Mouse (Mus musculus): ENCODE results near the gene Chn1.

DNA sequence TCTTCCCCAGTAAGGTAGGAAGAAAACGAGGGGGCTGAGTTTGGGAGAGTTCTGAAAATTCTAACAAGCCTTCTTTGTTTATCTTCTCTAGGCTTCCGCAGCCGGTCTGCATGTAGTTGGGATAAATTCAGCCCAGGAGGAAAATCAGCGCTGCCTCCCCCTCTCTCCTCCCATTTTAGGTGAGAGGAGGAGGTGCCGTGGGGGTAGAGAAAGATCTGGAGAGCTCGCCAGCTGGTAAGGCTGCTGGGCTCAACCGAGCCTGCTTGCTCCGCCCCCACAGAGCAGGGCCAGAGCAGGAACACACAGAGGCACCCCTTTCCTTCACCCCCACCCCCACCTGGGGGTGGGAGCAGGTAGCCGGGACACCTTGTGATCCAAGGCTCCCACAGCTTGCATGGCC, 178.4 kb downstream of the Chn1 start:
- no peak for TF ChIP-seq CTCF (IDR thresholded peaks at IDR 0.05; ENCODE audit: extremely low read depth, insufficient read length, insufficient replicate concordance, low read depth, low read length)
- TF ChIP-seq POLR2A (IDR thresholded peaks at IDR 0.05; ENCODE audit: low read depth, low read length), result no peak
